Mouse (Mus musculus) lung, postnatal 36 days (tissue): ENCODE data around the gene Retreg3.
"Not testable (repeated sequence)": the region's sequence is repeated elsewhere in the genome, so short reads cannot be mapped to it uniquely, and the experiment has no call there.

Source experiments
- DNase-seq: peaks from one replicate; pipeline ENCODE4 v3.0.0; 2022; ENCODE audit warnings: mixed read lengths

Retreg3 gene

GRCm38 (mm10) chr11:101146377-101146776, 26.7 kb upstream of the Retreg3 start:
- DNase-seq: no peak

- DNase-seq: no peak
Measured at GRCm38 (mm10) chr11:101143338-101144225, 23.9 kb upstream of the Retreg3 start.

GRCm38 (mm10) chr11:101142215-101142967, 22.7 kb upstream of the Retreg3 start:
- no peak for DNase-seq

- no peak for DNase-seq
Measured at GRCm38 (mm10) chr11:101141088-101141487, 21.4 kb upstream of the Retreg3 start.

GRCm38 (mm10) chr11:101140164-101140819, 20.6 kb upstream of the Retreg3 start:
- peak; percentile 59 for DNase-seq

- DNase-seq: no peak
Measured at GRCm38 (mm10) chr11:101138536-101139181, 19.0 kb upstream of the Retreg3 start.

- no peak for DNase-seq
Measured at GRCm38 (mm10) chr11:101137000-101137399, 17.3 kb upstream of the Retreg3 start.

GRCm38 (mm10) chr11:101134217-101134865, 14.6 kb upstream of the Retreg3 start:
- no peak for DNase-seq

- DNase-seq: peak; percentile 30
Measured at GRCm38 (mm10) chr11:101133037-101133436, 13.3 kb upstream of the Retreg3 start.

- DNase-seq: peak; percentile 25
Measured at GRCm38 (mm10) chr11:101131701-101132100, 12.0 kb upstream of the Retreg3 start.

- no peak for DNase-seq
Measured at GRCm38 (mm10) chr11:101131187-101131586, 11.5 kb upstream of the Retreg3 start.

- peak; percentile 29 for DNase-seq
Measured at GRCm38 (mm10) chr11:101130056-101130756, 10.5 kb upstream of the Retreg3 start.

- no peak for DNase-seq
Measured at GRCm38 (mm10) chr11:101128996-101129577, 9.4 kb upstream of the Retreg3 start.

GRCm38 (mm10) chr11:101127075-101127474, 7.4 kb upstream of the Retreg3 start:
- DNase-seq: peak; percentile 19

- DNase-seq: not testable (repeated sequence)
Measured at GRCm38 (mm10) chr11:101125008-101125407, 5.3 kb upstream of the Retreg3 start.

- not testable (repeated sequence) for DNase-seq
Measured at GRCm38 (mm10) chr11:101124494-101124893, 4.8 kb upstream of the Retreg3 start.

- DNase-seq: no peak
Measured at GRCm38 (mm10) chr11:101120545-101121188, 974 bp upstream of the Retreg3 start.

- peak; percentile 8 for DNase-seq
Measured at GRCm38 (mm10) chr11:101119131-101119760, 447 bp downstream of the Retreg3 start.

GRCm38 (mm10) chr11:101118105-101118504, 1.6 kb downstream of the Retreg3 start:
- no peak for DNase-seq

- DNase-seq: peak; percentile 34
Measured at GRCm38 (mm10) chr11:101115564-101115963, 4.1 kb downstream of the Retreg3 start.
